ENCODE assay signal across 14 mouse cellular contexts in genomic region chr9:118694420-118694825, GRCm38 (mm10).
DNase-seq lines count a peak whose midpoint lies in the region; ATAC-seq and TF ChIP-seq lines count a peak whose summit lies in the region.
"Had no signal": no experiment of that assay in that cellular context is flagged by ENCODE, and none has a peak within 500 bp of the region (broad histone marks: within the 10 kb centered on the region; RNA-seq: fewer than 3 reads in every experiment).

No protein-coding gene starts in this region.

- WGBS in cerebellum, adult 2 months, result 31% methylated on average over 8 of the region's 8 CpGs
- 43% methylated on average over 8 of the region's 8 CpGs for WGBS in heart, embryonic 11.5 days (ENCODE audit: insufficient replicate concordance)
- 11% methylated on average over 8 of the region's 8 CpGs for WGBS in limb, embryonic 14.5 days

- DNase-seq in cerebellum, postnatal 10 days, result peak; percentile 63 to 69
- no peak for DNase-seq in cerebellum, adult 2 months
- DNase-seq in kidney, postnatal 14 days, result peak; percentile 43
- DNase-seq in kidney, adult 11 months, result no peak
- peak; percentile 76 for DNase-seq in limb, embryonic 14.5 days (ENCODE audit: low spot score)
- no peak for DNase-seq in spleen, postnatal 10 days (ENCODE audit: low spot score in 2 of 2)
- no peak for DNase-seq in layer of hippocampus, adult 11-12 months (ENCODE audit: low spot score)
- DNase-seq: adrenal gland, adult 2 months; cerebellum, adult 18-20 months had no signal

- H3K4me3 ChIP-seq in cerebellum, adult 2 months (replicated peaks; ENCODE audit: insufficient read depth, low read depth, low read length), result no peak overlapping the region
- H3K4me3 ChIP-seq in heart, embryonic 11.5 days (ENCODE audit: low read depth, low read length), result no peak overlapping the region
- H3K4me3 ChIP-seq in limb, embryonic 14.5 days (replicated peaks; ENCODE audit: low read length), result no peak overlapping the region
- H3K4me3 ChIP-seq: forebrain, embryonic 13.5 days; hindbrain, embryonic 15.5 days; left cerebral cortex, adult 2 months; neural tube, embryonic 13.5 days had no signal

- H3K27me3 ChIP-seq in cerebellum, adult 2 months (ENCODE audit: control insufficient read depth, insufficient read depth, low read length), result no peaks in the 10 kb centered on the region
- H3K27me3 ChIP-seq in heart, embryonic 11.5 days (ENCODE audit: control insufficient read depth, insufficient read depth, low read length), result no peaks in the 10 kb centered on the region
- H3K27me3 ChIP-seq in limb, embryonic 14.5 days (ENCODE audit: control insufficient read depth, insufficient read depth, low read length), result 0 out of 2 replicates have a peak, but pooled peaks cover 4% of the 10 kb centered on the region
- H3K27me3 ChIP-seq: forebrain, embryonic 13.5 days; hindbrain, embryonic 15.5 days had no signal

- H3K27ac ChIP-seq in cerebellum, adult 2 months (ENCODE audit: insufficient read depth, low read length), result no peak overlapping the region
- no peak overlapping the region for H3K27ac ChIP-seq in heart, embryonic 11.5 days (ENCODE audit: low read depth, low read length)
- H3K27ac ChIP-seq in limb, embryonic 14.5 days (replicated peaks; ENCODE audit: low read depth, low read length), result peak overlapping the region; percentile 39; the same call in 1 of the 2 replicates
- H3K27ac ChIP-seq: forebrain, embryonic 13.5 days; hindbrain, embryonic 15.5 days; left cerebral cortex, adult 2 months; neural tube, embryonic 13.5 days had no signal

- TF ChIP-seq CTCF in cerebellum, adult 2 months (IDR thresholded peaks at IDR 0.05; ENCODE audit: borderline replicate concordance, insufficient read depth, low read depth, low read length), result no peak

- 0 out of 2 replicates have a peak, but pooled peaks have one; percentile 26 for ATAC-seq in heart, embryonic 11.5 days (replicated peaks; ENCODE audit: insufficient number of reproducible peaks, low FRiP score, low TSS enrichment)
- ATAC-seq in limb, embryonic 14.5 days (ENCODE audit: low FRiP score, low read depth), result peak; percentile 88
- ATAC-seq: forebrain, embryonic 13.5 days had no signal

- H3K4me1 ChIP-seq in cerebellum, adult 2 months (ENCODE audit: control insufficient read depth, insufficient read depth, low read length), result peaks cover 3% of the 10 kb centered on the region
- H3K4me1 ChIP-seq in heart, embryonic 11.5 days (ENCODE audit: control insufficient read depth, insufficient read depth, low read length), result peaks cover 10% of the 10 kb centered on the region
- peaks cover 24% of the 10 kb centered on the region for H3K4me1 ChIP-seq in limb, embryonic 14.5 days (ENCODE audit: control insufficient read depth, insufficient read depth, low read length)
- H3K4me1 ChIP-seq: forebrain, embryonic 13.5 days had no signal

- no peak for TF ChIP-seq POLR2A in cerebellum, adult 2 months (IDR thresholded peaks at IDR 0.05; ENCODE audit: borderline replicate concordance, insufficient read depth, low read length)
- no peak for TF ChIP-seq POLR2A in limb, embryonic 14.5 days (IDR thresholded peaks at IDR 0.05; ENCODE audit: borderline replicate concordance, extremely low read depth, insufficient read depth, insufficient read length)

- no peaks in the 10 kb centered on the region for H3K36me3 ChIP-seq in heart, embryonic 11.5 days (ENCODE audit: control insufficient read depth, insufficient read depth, low read length)
- H3K36me3 ChIP-seq in limb, embryonic 14.5 days (ENCODE audit: control insufficient read depth, insufficient read depth, low read length), result 0 out of 2 replicates have a peak, but pooled peaks cover 8% of the 10 kb centered on the region
- H3K36me3 ChIP-seq: hindbrain, embryonic 15.5 days; neural tube, embryonic 13.5 days had no signal

- H3K9ac ChIP-seq in heart, embryonic 11.5 days (ENCODE audit: low read depth, low read length), result no peak overlapping the region
- H3K9ac ChIP-seq in limb, embryonic 14.5 days (ENCODE audit: low read depth, low read length, severe bottlenecking), result no peak overlapping the region
- H3K9ac ChIP-seq: forebrain, embryonic 13.5 days; hindbrain, embryonic 15.5 days; neural tube, embryonic 13.5 days had no signal

- H3K4me2 ChIP-seq in heart, embryonic 11.5 days, result peak overlapping the region; percentile 31
- no peak overlapping the region for H3K4me2 ChIP-seq in limb, embryonic 14.5 days (replicated peaks; ENCODE audit: low read depth, low read length, severe bottlenecking)
- H3K4me2 ChIP-seq: forebrain, embryonic 13.5 days; hindbrain, embryonic 15.5 days; neural tube, embryonic 13.5 days had no signal

- H3K9me3 ChIP-seq in heart, embryonic 11.5 days (replicated peaks; ENCODE audit: control insufficient read depth, low read length), result no peaks in the 10 kb centered on the region
- no peaks in the 10 kb centered on the region for H3K9me3 ChIP-seq in limb, embryonic 14.5 days (ENCODE audit: control insufficient read depth, low read length)
- H3K9me3 ChIP-seq: forebrain, embryonic 13.5 days; hindbrain, embryonic 15.5 days; neural tube, embryonic 13.5 days had no signal

Comparison
In these comparisons a context has a peak if more than half of its experiments do, and no peak if none do; other contexts are left out.
1. DNase-seq: peak in cerebellum, postnatal 10 days (2 of 2), kidney, postnatal 14 days (single experiment) and limb, embryonic 14.5 days (single experiment); none in cerebellum, adult 2 months (0 of 2), kidney, adult 11 months (single experiment), spleen, postnatal 10 days (0 of 2) and layer of hippocampus, adult 11-12 months (single experiment).